Mouse (Mus musculus) ES-Bruce4 (cell line): ENCODE results near the gene Neb.

Experiments
- CTCF ChIP-seq: IDR thresholded peaks from one replicate; pipeline ENCODE4 v1.8.1; 2011; ENCODE audit warnings: low read depth, low read length
- EP300 ChIP-seq: IDR thresholded peaks from 2 replicates; pipeline ENCODE4 v1.6.1; 2011; ENCODE audit warnings: low read depth, low read length; ENCODE audit not compliant: insufficient read depth
- POLR2A ChIP-seq: IDR thresholded peaks from one replicate; pipeline ENCODE4 v1.8.1; 2011; ENCODE audit warnings: low read length; ENCODE audit not compliant: insufficient read depth

GRCm38 (mm10) chr2:52427383-52427782 is 49.1 kb upstream of the Neb start:
- TF ChIP-seq EP300 (no peak), POLR2A (no peak), CTCF (no peak)
